Mouse (Mus musculus): Measurements from ENCODE around the gene Dstn. TPM values are rescaled to one million over a fixed set of nuclear protein-coding genes. Genes with fewer than 3 reads are reported as not detected.

The Dstn gene
- total RNA-seq, 2 experiments from 2014 or later: 58.8 to 108 TPM

DNA sequence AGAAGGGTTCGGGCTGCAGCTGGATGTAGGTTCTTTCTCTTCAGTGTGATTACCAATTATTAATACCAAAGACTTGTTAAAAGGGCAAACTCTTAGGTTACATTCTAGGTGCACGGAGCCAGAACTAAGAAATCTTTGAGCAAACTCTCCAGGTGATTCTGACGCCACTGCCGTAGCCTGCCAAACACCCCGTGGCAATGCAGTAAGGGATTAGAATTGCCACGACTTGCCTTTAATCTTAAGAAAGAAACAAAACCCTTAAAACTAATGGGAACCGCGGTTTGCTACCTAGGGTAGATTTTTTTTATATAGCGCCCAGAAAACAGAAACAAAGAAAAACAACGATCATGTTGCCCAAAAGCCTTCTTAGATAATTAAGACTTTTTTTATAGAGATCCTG, 899 bp upstream of the Dstn start:
- no peak for ATAC-seq (replicated peaks; ENCODE audit: low FRiP score, poor library complexity, severe bottlenecking)

GRCm38 (mm10) chr2:143915600-143916135, 548 bp downstream of the Dstn start:
- ATAC-seq (replicated peaks; ENCODE audit: low FRiP score, poor library complexity, severe bottlenecking): peak; percentile 65

- ATAC-seq (replicated peaks; ENCODE audit: low FRiP score, poor library complexity, severe bottlenecking): no peak
Observed at GRCm38 (mm10) chr2:143916229-143916628, 1.1 kb downstream of the Dstn start.

GRCm38 (mm10) chr2:143917622-143918021, 2.5 kb downstream of the Dstn start:
- ATAC-seq (replicated peaks; ENCODE audit: low FRiP score, poor library complexity, severe bottlenecking): no peak

- no peak for ATAC-seq (replicated peaks; ENCODE audit: low FRiP score, poor library complexity, severe bottlenecking)
Observed at GRCm38 (mm10) chr2:143918831-143919502, 3.8 kb downstream of the Dstn start.

- ATAC-seq (replicated peaks; ENCODE audit: low FRiP score, poor library complexity, severe bottlenecking): no peak
Observed at GRCm38 (mm10) chr2:143924085-143924484, 9.0 kb downstream of the Dstn start.

GRCm38 (mm10) chr2:143925826-143926225, 10.7 kb downstream of the Dstn start:
- no peak for ATAC-seq (replicated peaks; ENCODE audit: low FRiP score, poor library complexity, severe bottlenecking)

DNA sequence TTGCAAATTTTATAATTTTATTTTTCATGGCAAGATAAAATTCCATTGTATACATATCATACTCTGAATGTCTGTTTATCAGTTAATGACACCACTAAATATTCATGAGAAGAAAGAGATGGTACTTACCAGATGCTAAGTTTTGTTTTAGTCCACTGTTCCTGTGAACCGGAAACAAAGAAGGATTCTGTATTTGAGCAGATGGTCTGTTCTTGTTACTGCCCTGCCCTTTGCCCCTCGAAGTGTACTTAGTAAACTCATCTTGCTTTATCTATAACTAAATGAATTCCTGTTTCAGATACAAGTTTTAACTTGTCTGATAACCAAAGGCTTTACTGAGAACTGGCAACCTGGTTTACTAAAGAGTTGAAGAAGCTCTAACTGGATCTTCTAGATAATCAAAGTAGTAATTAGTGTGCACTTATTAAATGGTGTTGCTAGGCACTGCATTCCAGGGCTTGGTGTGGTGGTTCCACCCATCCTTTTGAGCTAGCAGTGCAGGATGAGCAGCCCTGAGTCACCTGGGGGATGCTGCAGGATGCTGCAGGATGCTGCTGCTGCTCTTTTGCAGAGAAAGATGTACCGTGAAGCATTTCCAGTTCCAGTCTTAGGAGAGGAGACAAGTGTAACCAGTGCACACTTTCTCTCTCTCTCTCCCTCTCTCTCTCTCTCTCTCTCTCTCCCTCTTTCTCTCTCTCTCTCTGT, 14.6 kb downstream of the Dstn start:
- ATAC-seq (replicated peaks; ENCODE audit: low FRiP score, poor library complexity, severe bottlenecking): no peak

DNA sequence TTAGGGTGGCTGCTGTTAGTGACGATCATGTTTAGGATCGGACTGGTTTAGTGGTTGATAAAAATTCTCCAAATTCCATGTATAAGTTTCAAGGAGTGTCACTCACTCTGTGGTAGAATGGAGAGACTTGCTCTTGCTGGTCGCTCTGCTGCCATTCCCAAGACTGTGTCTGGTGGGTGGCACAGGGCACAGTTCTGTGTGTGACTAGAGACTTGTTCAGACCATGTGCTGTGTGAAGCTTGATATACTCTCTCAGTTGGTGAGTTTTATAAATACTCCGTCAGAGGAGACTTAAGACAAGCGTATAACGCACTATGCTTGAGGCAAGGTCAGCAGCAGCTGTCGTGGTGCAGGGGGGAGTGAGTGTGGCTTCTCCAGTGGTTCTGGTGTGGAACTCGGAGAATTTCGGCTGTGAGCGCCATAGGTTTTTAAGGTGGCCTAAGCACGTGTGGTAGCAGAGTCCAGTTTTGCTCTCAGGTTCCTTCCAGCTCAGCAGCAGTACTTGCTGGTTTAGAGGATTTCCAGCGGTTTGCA, 17.3 kb downstream of the Dstn start:
- no peak for ATAC-seq (replicated peaks; ENCODE audit: low FRiP score, poor library complexity, severe bottlenecking)

DNA sequence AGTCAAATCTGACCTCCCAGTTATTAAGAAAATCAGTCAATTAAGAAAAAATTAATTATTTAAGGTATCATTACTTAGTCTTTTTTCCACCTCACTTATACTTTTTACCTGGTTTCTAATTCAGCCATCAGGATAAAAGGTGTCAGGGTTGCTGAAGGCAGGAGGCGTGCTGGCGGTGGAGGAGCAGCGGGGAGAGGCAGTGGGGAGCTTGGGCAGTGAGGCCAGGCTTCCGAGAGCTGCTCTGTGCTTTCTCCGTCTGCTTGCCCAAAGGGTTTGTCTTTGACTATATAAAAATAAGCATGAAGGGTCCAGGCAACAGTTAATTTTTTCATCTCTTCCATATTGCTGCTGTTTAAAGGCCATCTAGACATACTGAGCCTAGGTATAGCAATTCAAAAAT, 18.4 kb downstream of the Dstn start:
- ATAC-seq (replicated peaks; ENCODE audit: low FRiP score, poor library complexity, severe bottlenecking): no peak

DNA sequence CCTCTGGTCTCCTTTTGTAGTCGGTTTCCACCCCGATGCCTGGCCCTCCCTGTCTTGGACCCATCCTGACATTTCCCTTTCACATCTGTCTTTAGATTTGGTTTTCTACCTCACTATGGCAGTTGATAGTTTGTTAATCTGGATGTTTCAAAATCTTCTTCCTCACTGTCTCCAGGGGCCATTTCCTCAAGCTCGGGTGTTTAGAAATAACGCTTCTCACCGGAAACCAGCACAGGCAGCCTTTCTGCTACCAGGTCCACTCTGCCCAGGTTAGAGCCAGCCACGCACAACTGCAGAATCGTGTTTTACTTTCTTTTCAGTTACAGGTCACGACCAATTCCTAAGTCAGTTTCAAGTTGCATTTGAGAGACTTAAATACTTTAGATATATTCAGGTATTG, 19.3 kb downstream of the Dstn start:
- ATAC-seq (replicated peaks; ENCODE audit: low FRiP score, poor library complexity, severe bottlenecking): no peak

- ATAC-seq (replicated peaks; ENCODE audit: low FRiP score, poor library complexity, severe bottlenecking): no peak
Observed at GRCm38 (mm10) chr2:143937861-143938260, 22.7 kb downstream of the Dstn start.

DNA sequence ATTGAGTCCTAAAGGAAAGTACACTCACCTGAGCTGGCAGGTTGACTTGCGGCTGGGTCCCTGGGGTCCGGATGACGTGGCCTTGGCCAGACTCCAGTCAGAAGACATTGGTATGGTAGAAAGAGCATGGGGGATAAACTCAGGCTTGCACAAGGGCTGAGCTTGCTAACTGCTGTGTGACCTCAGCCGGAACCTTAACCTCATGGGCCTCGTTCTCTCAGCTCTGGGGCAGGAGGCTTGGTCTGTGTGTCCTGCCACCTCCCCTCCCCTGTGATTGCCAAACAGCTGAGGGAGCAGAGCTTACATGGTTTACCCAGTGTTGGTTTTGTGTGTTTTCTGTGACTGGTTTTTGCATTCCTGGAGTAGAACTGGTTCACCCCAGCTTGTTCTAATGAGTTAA, 25.3 kb downstream of the Dstn start:
- no peak for ATAC-seq (replicated peaks; ENCODE audit: low FRiP score, poor library complexity, severe bottlenecking)

DNA sequence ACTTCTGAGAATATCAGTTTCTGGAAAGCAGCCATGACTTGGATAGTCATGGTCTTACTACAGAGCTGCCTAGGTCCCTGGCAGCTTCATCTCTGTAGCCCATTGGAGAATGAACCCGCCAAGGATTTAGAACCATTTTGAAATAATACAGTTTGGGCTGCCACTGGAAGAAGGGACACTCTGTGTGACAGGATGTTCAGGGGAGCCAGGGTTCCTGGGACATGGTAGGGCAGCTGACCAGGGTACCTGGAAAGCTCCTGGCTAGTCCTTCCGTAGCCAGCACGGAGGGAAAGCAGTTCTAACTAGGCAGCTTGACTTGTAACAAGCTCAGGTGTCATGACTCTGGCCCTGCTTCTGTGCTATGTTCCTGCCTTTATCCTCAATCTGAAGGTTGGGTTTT, 29.7 kb downstream of the Dstn start:
- no peak for ATAC-seq (replicated peaks; ENCODE audit: low FRiP score, poor library complexity, severe bottlenecking)

DNA sequence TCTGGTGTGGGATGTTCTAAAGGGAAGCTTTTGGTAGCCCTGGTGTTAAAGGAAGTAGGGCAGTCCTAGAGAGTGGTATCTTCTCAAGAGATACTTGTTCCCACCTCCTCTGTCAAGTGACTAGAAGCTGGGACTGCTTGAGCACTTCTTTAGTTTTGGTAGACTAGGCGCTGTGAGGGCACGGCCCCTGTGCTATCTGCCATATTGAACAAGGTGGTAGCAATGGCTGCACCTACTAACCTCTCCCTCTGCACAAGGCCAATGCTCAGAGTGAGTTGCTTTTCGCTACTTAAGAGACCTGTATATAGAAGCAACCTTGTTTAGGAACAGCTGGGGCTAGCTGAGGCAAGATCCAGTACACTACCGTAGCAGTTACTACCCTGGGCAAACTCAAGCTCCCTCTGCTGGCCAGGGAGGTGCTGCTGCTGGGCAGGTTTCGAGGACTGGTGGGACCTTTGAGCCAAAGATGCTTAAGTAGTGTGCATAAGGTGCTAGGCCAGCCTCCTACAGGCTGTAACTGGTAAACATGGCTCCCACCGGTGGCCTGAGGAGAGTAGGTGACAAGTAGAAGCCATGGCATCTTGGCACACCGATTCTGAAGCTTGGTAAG, 30.5 kb downstream of the Dstn start:
- no peak for ATAC-seq (replicated peaks; ENCODE audit: low FRiP score, poor library complexity, severe bottlenecking)

DNA sequence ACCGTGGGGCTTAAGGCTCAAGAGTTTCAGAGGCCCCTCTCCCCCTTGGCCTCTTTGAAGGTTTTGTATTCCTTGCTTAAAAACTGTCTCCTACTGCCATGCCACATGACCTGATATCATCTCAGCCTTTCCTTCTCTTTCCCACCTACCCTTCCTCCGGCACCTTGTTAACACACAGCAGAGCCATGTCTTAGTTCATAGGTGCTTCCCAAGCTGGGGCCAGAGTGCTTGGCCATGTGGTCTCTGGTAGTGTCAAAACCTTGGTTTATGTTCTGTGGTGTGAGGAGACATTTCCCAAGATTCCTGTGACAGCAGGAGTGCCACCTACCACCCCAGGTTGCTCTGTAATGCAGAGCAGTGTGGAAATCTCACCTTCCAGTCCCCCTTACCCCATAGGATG, 31.3 kb downstream of the Dstn start:
- ATAC-seq (replicated peaks; ENCODE audit: low FRiP score, poor library complexity, severe bottlenecking): no peak

DNA sequence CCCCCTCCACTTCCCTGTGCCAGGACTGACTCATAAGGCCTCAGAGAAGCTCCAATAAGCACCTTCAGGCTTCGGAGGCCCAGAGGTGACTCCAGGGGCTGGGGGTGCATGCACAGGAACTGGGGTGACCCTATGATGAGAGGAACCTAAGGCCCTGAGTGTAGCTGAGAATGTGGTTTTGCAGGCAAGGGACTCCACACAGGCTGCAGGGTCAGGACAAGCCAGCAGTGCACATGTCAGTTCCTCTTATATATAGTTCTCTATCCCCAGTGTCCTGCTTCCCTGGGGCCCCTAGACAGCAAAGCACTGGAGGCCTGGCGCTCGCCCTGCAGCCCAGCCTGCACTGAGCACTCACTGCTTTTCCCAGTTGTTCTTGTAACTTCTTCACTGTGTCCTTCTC, 32.9 kb downstream of the Dstn start:
- ATAC-seq (replicated peaks; ENCODE audit: low FRiP score, poor library complexity, severe bottlenecking): no peak

DNA sequence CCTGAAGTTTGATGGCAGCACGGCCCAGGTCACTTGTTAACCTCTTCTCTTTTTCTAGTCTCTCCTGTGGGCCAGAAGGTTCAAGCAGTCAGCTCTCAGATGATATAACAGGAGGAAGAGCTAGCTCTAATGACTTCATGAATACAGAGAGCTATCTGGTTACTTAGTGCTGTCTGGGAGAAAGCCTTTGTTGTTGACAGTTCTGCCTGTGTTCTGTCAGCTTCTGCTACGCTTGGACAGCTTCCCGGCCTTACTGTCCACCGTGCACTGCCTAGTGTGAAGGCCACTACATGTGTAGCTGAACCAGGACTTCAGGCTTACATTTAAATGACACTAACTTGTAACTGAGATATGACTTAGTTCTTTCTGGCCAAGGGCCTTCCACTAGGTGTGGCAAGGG, 33.3 kb downstream of the Dstn start:
- ATAC-seq (replicated peaks; ENCODE audit: low FRiP score, poor library complexity, severe bottlenecking): no peak

DNA sequence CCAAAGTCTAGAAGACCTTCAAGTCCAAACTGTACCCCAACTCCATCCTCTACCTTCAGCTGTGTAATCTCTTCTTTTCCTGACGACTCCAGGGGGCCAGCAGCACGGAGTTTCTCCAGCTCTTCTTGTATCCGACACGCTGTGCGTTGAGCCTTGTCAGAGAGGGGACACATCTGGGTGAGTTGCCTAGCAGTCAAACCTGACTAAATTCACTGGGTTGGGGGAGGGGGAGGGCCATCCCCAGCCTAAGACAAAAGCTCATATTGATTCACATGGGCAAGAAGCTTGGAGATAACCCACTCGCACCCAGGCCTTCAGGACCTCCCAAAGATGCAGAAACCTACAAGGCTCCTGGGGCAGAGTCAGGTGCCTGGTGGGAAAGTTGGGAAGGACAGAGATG, 34.1 kb downstream of the Dstn start:
- no peak for ATAC-seq (replicated peaks; ENCODE audit: low FRiP score, poor library complexity, severe bottlenecking)

DNA sequence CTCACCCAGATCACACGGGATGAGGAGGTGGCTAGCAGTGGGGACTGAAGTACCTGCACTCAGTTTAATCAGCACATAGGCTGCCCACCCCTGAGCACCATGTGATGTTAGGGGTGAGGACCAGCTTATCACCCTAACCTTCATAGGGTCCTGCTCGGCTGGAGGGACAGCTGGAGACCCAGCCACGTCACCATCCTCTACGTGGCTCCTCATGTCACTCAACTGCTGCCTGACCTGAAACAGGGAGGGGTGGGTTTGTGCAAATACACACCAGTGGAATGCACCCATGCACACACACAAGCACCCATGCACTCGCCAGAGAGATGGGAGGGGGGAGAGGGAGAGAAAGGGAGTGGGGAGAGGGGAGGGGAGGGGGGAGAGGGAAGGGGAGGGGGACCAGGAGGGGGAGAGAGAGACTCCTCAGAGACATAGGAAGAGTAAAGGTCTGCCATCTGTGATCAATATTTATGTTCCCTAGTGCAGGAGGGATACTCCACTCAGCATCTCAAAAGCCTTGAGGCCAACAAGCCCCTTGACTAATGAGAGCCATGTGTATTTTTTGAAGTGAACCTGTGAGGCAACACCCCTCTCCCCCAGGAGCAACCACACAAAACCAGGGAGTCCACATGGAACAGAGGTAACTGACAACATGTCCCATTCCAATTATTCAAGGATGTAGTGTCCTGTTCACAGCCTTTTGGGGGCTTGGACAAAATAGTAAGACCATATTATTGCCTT, 35.3 kb downstream of the Dstn start:
- no peak for ATAC-seq (replicated peaks; ENCODE audit: low FRiP score, poor library complexity, severe bottlenecking)

All from erythroid progenitor cell, adult 5-6 weeks (primary cell).